Mouse (Mus musculus) forebrain, embryonic 10.5 days (tissue): ENCODE results near the gene Slc1a1. TPM values are rescaled to one million over a fixed set of nuclear protein-coding genes. Genes with fewer than 3 reads are reported as not detected.

Experiments
- DNase-seq: peaks from one replicate; pipeline ENCODE4 v3.0.0-alpha.2; 2017; ENCODE audit warnings: low spot score; ENCODE audit errors: extremely low spot score
- H3K27ac ChIP-seq: fragments of 300-500 bp; sonication (generic); 2 replicates; pipeline ENCODE4 v1.5.1; 2016; ENCODE audit warnings: mild to moderate bottlenecking
- H3K27me3 ChIP-seq: fragments of 300-500 bp; sonication (generic); 2 replicates; pipeline ENCODE4 v1.6.1; 2016; ENCODE audit warnings: mild to moderate bottlenecking; ENCODE audit not compliant: poor library complexity, severe bottlenecking
- H3K36me3 ChIP-seq: fragments of 300-500 bp; sonication (generic); replicated peaks from 2 replicates; pipeline ENCODE4 v1.6.1; 2016; ENCODE audit warnings: mild to moderate bottlenecking, moderate library complexity
- H3K4me1 ChIP-seq: fragments of 300-500 bp; sonication (generic); 2 replicates; pipeline ENCODE4 v1.6.1; 2016
- H3K4me3 ChIP-seq: fragments of 300-500 bp; sonication (generic); 2 replicates; pipeline ENCODE4 v1.5.1; 2016; ENCODE audit warnings: mild to moderate bottlenecking, moderate library complexity
- H3K9me3 ChIP-seq: fragments of 300-500 bp; sonication (generic); 2 replicates; pipeline ENCODE4 v1.6.1; 2016; ENCODE audit warnings: mild to moderate bottlenecking, moderate library complexity
- WGBS: fragments of 180-500 bp; shearing (Covaris S2); methylation state at CpG from one replicate; pipeline ENCODE4 v1.1.7; 2016; 5-methylcytosine and 5-hydroxymethylcytosine counted together
- polyA plus RNA-seq: library from polyadenylated mRNA; unstranded; fragments of >200 nt; fragmentation: Nextera tagmentation; extraction: Ambion mirVana; gene quantifications from 2 replicates; pipeline ENCODE4 v1.2.1, GENCODE M21; 2016

The Slc1a1 gene
- polyA plus RNA-seq, 1 experiment from 2014 or later = 0.52 TPM

- WGBS = 78% methylated on average over 4 of the region's 4 CpGs
- Histone ChIP-seq H3K4me1 (peaks cover 10% of the 10 kb centered on the region; the same call in 1 of the 2 replicates), H3K27me3 (no peaks in the 10 kb centered on the region), H3K4me3 (no peak overlapping the region), H3K27ac (no peak overlapping the region), H3K36me3 (no peaks in the 10 kb centered on the region), H3K9me3 (no peaks in the 10 kb centered on the region)
- DNase-seq = no peak
Measured at GRCm38 (mm10) chr19:28941271-28941670, 106.4 kb downstream of the Slc1a1 start.

DNA sequence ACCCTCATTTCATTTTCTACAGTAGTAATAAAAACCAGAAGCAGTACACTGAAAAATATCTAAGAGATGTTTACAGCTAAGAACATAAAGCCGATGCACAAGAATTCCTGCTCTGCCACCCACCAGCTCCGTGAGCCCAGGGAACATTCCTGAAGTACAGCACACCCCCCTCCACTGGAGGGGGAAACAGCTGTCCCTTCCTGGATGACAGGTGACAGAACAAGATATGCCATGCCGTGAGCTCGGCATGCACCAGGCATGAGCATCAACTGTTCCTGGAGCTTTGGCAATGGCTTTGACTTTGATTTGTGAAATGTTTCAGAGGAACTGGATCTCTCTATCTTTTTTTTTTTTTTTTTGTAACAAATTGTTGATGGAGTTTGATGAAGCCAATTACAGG lies 111.9 kb downstream of the Slc1a1 start:
- Histone ChIP-seq H3K9me3 (no peaks in the 10 kb centered on the region), H3K4me3 (no peak overlapping the region), H3K27ac (no peak overlapping the region), H3K4me1 (no peaks in the 10 kb centered on the region), H3K27me3 (no peaks in the 10 kb centered on the region), H3K36me3 (no peaks in the 10 kb centered on the region)
- DNase-seq = no peak
- 76% methylated on average over 4 of the region's 4 CpGs for WGBS

- WGBS = 75% methylated on average over 2 of the region's 2 CpGs
Measured at GRCm38 (mm10) chr19:28947311-28947710, 112.5 kb downstream of the Slc1a1 start.

DNA sequence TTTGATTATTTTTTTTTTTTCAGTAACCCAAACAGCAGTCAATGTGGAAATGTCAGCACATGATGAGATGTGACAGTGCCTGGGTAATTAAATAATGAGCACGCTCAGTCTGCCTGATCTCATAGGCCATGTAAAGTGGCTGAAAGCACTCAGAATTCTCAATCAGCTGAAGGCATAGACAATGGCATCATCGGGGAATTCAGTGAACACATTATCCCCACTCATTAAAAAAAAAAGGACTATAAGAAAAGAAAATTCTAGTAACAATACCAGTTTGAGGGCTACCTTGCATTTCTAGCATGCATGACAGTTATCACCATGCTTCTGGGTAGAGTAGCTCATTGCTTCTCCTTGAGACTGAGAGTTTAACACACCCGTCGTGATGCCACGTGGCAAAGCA lies 116.4 kb downstream of the Slc1a1 start:
- no peaks in the 10 kb centered on the region for H3K36me3 ChIP-seq
- no peak overlapping the region for H3K27ac ChIP-seq
- no peaks in the 10 kb centered on the region for H3K9me3 ChIP-seq
- H3K4me3 ChIP-seq = no peak overlapping the region
- 84% methylated on average over 5 of the region's 5 CpGs for WGBS
- no peaks in the 10 kb centered on the region for H3K27me3 ChIP-seq
- H3K4me1 ChIP-seq = no peaks in the 10 kb centered on the region
- no peak for DNase-seq

More at GRCm38 (mm10) chr19:28947311-28947710, 112.5 kb downstream of the Slc1a1 start:
- no peak for DNase-seq
- H3K27ac ChIP-seq = no peak overlapping the region
- no peak overlapping the region for H3K4me3 ChIP-seq
- no peaks in the 10 kb centered on the region for H3K9me3 ChIP-seq
- no peaks in the 10 kb centered on the region for H3K27me3 ChIP-seq
- no peaks in the 10 kb centered on the region for H3K4me1 ChIP-seq
- no peaks in the 10 kb centered on the region for H3K36me3 ChIP-seq

DNA sequence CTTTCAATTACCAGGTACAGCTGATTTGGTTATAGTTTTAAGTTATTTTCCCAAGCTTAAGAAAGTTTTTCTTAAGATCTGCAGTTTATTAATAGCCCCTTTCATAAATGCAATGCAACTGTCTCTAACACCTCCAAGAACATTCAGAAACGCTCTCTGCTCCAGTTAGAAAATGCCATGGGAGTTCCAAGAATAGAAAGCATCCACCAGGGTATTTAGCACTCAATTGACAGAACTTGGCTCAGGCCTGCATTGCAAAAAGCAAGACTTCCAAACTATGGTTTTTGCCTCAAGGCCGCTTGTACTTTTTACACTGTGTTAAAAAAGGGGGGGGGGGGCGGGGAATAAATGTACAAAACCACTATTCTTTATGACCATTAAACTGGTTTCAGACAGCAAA lies 128.3 kb downstream of the Slc1a1 start:
- DNase-seq = no peak
- WGBS = 58% methylated on average over 3 of the region's 3 CpGs
- Histone ChIP-seq H3K27ac (no peak overlapping the region), H3K36me3 (no peaks in the 10 kb centered on the region), H3K27me3 (peaks cover 49% of the 10 kb centered on the region), H3K4me1 (peaks cover 22% of the 10 kb centered on the region), H3K9me3 (no peaks in the 10 kb centered on the region), H3K4me3 (peak overlapping the region; percentile 90)

- Histone ChIP-seq H3K4me3 (peak overlapping the region; percentile 90), H3K27ac (peak overlapping the region; percentile 91), H3K9me3 (no peaks in the 10 kb centered on the region), H3K36me3 (no peaks in the 10 kb centered on the region), H3K4me1 (peaks cover 22% of the 10 kb centered on the region), H3K27me3 (peaks cover 49% of the 10 kb centered on the region)
- WGBS = 5% methylated on average over 4 of the region's 4 CpGs
- DNase-seq = no peak
Measured at GRCm38 (mm10) chr19:28963513-28963841, 128.6 kb downstream of the Slc1a1 start.

Other genes starting within 250 kb of the Slc1a1 start
- 1.9 and 3.9 TPM in 2 replicates for gene Glis3, start 155.0 kb upstream of the Slc1a1 start, polyA plus RNA-seq
- gene Plpp6, start 128.9 kb downstream of the Slc1a1 start, polyA plus RNA-seq = 3.0 and 3.4 TPM in 2 replicates
- gene 4430402I18Rik, start 132.8 kb downstream of the Slc1a1 start, polyA plus RNA-seq = 0.25 and 0.46 TPM in 2 replicates
- 37.2 and 37.6 TPM in 2 replicates for gene Cdc37l1, start 155.3 kb downstream of the Slc1a1 start, polyA plus RNA-seq
- 82.9 and 85.3 TPM in 2 replicates for gene Ak3, start 212.9 kb downstream of the Slc1a1 start, polyA plus RNA-seq